Mouse (Mus musculus) embryonic stem cell, embryonic (primary cell): Measurements from ENCODE around the gene Slc2a12.

Experiments used
- CTCF ChIA-PET, 4 experiments: fragments of 300-600 bp in 2 of 4; fragments of 350-600 bp in 2 of 4; sonication (Branson Sonifier 250); formaldehyde crosslinking; loops; one replicate each; lab custom pipeline; 2022; ENCODE audit warnings: inconsistent platforms in 2 of 4; lab: Charles Lee
- POLR2A ChIA-PET, 4 experiments: fragments of 300-600 bp in 2 of 4; fragments of 350-600 bp in 2 of 4; sonication (Branson Sonifier 250); formaldehyde crosslinking; loops; one replicate each; lab custom pipeline; 2022; ENCODE audit warnings: antibody characterized with exemption in 4 of 4, inconsistent platforms in 1 of 4; lab: Charles Lee

The Slc2a12 gene

DNA sequence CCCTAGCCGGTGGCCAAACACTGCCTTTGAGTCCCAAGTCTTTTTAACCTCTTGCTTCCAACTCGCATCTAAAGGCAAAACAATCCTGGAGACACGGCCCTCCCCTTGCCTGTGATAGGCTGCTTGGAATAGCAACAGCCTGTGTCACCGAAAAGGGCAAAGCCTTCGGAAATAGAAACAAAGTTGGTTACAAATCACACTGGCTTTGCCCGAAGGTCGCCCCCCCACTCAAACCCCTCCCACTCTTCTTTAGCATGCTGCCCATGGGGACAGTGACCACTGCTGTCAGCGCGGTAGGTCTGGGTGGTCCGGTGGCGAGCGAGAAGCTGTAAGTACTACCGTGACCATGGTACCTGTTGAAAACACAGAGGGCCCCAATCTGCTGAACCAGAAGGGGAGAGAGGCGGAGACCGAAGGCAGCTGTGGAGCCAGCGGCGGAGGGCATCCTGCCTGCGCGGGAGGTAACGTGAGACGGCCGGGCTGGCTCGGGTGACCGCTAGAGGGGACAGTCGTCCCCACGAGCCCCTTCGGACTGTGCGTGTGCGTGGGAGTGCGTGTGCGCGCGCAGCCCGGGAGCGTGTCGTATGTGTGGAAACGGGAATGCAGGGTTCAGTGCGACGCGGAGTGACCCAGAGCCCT lies at the start of gene Slc2a12:
Slc2a12 (plus strand) TSS at position 159 of the 639 bp plus-strand sequence.
- CTCF ChIA-PET = interaction anchor here in 3 of 4 experiments (0.6 to 1.5 kb wide), 4 partner anchors 8 to 69 kb away, joined by 3 read pairs; no protein-coding TSS in a partner anchor
- POLR2A ChIA-PET = interaction anchor here in 3 of 4 experiments (0.8 to 1.9 kb wide), 7 partner anchors 10 to 86 kb away, joined by 3 to 8 read pairs (median 3); partner anchors contain the start of gene Tbpl1 (in 2 of the 3)

- POLR2A ChIA-PET = interaction anchor here in 1 of 4 experiments (0.6 kb wide), 1 partner anchor 39 kb away, joined by 3 read pairs; no protein-coding TSS in a partner anchor
- CTCF ChIA-PET = interaction anchor here in 1 of 4 experiments (1.0 kb wide), 1 partner anchor 19 kb away, joined by 3 read pairs; no protein-coding TSS in a partner anchor
Observed at GRCm38 (mm10) chr10:22598908-22599480, 45.8 kb upstream of the Slc2a12 start.

DNA sequence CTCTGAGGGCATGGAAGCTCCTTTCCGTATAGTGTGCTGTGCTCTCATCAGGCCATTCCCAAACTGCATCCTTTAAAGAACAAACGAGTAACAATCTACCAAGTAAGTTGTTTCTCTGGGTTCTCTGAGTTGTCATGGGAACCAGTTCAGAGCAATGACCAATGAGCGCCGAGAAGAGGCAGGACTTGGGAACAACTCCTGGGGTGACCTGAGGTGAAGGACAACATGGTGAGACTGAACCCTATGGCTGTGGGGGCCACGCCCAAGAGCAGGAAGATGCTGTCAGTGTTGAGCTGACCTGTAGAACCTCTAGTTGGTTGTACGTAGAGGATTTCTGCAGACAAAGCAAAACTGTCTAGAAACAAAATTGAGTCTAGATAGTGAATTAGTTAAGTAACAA lies 43.8 kb upstream of the Slc2a12 start:
- CTCF ChIA-PET = interaction anchor here in 1 of 4 experiments (0.5 kb wide), 1 partner anchor 892 kb away, joined by 4 read pairs; no protein-coding TSS in a partner anchor
- POLR2A ChIA-PET = interaction anchor here in 2 of 4 experiments (1.3 kb wide), 2 partner anchors 9 to 130 kb away, joined by 3 to 6 read pairs; no protein-coding TSS in a partner anchor

DNA sequence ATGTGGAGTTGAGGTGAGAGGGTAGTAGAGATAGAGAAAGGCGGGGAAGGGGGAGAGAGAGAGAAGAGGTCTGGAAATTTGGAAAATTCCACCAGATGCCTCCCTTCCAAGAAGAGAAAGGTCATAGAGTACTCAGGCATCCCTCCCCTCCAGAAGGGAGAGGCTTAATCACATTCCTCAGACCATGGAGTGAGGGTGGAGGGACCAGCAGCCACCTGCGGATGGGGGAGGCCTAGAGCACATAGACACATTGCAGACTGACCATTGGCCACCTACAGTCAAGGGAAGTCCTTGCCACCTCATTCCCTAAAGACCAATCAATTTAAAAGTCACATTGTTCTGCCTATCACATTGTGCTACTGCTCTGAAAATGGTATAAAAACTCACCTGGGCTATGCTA lies 40.0 kb upstream of the Slc2a12 start:
- ChIA-PET POLR2A (no interaction called here), CTCF (no interaction called here)

GRCm38 (mm10) chr10:22608273-22608672 lies 36.5 kb upstream of the Slc2a12 start:
- POLR2A ChIA-PET = interaction anchor here in 3 of 4 experiments (0.6 to 1.4 kb wide), 3 partner anchors 11 to 123 kb away, joined by 3 to 9 read pairs (median 3); partner anchors contain the start of gene Tbpl1 (in 1 of the 3)
- CTCF ChIA-PET = no interaction called here

DNA sequence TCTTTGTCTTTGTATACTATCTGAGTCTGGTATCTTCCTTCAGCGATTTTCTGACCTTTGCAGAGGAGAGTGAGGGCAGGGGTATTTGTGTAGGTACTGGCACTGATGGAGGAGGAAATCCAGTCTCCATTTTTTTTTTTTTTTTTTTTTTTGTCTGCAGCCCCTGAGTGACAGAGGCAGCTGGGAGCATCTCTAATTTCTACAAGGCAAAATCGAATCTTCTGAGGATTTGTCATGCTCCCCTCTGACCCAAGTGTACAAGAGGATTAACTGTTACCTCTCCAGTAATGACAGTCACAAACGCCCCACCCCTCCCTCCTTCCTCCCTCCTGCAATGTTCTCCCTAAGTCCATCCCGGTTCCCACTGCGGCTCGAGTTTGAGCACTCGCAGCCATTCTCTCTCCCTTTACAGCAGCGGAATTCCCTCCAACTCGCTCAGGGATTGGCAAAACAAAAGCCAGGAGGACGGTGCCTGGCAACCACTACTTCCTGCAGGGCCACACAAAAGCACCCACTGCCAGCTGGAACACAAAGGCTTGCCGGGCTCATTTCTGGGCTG lies 35.9 kb upstream of the Slc2a12 start:
- ChIA-PET CTCF (interaction anchor here in 1 of 4 experiments (0.6 kb wide), 1 partner anchor 8 kb away, joined by 4 read pairs; no protein-coding TSS in a partner anchor), POLR2A (interaction anchor here in 2 of 4 experiments (0.9 to 1.4 kb wide), 5 partner anchors 8 to 123 kb away, joined by 3 to 9 read pairs (median 3); partner anchors contain the start of gene Tbpl1 (in 1 of the 2))

- ChIA-PET POLR2A (interaction anchor here in 2 of 4 experiments (0.6 to 1.0 kb wide), 4 partner anchors 99 to 118 kb away, joined by 3 to 5 read pairs (median 3); partner anchors contain the start of gene Tbpl1 (in 1 of the 2)), CTCF (interaction anchor here in 1 of 4 experiments (0.5 kb wide), 1 partner anchor 14 kb away, joined by 3 read pairs; no protein-coding TSS in a partner anchor)
Observed at GRCm38 (mm10) chr10:22613301-22613700, 31.5 kb upstream of the Slc2a12 start.

DNA sequence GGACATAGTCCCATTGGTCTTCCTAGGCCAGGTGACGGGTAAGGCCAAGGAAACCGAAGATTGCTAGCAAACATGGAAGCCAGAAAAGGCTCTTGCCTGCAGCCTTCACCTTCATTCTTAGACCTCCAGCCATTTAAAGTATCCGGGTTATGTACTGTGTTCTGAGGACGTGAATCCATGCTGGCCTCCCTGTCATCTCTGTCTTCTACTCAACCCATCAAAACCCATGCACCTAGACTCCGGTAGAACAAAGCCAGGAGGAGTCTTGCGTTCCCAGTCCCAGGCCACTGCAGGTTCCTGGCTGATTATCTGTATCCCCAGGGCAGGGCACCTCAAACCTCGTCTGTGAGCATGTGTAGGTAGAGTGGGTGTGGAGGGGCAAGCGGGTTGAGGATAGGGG lies 30.3 kb upstream of the Slc2a12 start:
- POLR2A ChIA-PET = no interaction called here
- CTCF ChIA-PET = no interaction called here

GRCm38 (mm10) chr10:22615309-22615708 lies 29.5 kb upstream of the Slc2a12 start:
- ChIA-PET CTCF (no interaction called here), POLR2A (interaction anchor here in 2 of 4 experiments (0.7 to 1.1 kb wide), 2 partner anchors 116 to 890 kb away, joined by 3 read pairs; no protein-coding TSS in a partner anchor)

DNA sequence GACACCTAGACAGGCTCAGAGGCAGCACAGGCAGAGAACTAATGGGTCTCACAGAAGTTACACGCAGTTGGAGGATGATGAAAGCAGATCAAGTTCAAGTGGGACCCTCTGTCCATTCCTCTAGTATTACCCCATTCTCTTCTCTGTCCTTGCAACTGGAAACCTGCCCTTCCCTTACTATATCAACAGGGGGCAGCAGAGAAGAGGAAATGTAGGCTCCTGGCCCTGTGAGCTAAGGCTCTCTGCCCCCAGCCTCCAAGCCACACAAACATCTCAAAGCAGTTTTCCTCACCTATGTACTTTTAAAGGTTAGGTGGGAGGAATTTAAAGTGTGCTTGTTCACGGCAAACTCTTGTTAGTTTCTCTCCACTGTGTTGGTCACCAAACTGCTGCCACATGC lies 26.0 kb upstream of the Slc2a12 start:
- ChIA-PET CTCF (interaction anchor here in 1 of 4 experiments (0.6 to 1.0 kb wide), 3 partner anchors 92 to 418 kb away, joined by 4 to 5 read pairs (median 4); no protein-coding TSS in a partner anchor), POLR2A (no interaction called here)

GRCm38 (mm10) chr10:22628832-22629231 lies 16.0 kb upstream of the Slc2a12 start:
- ChIA-PET CTCF (interaction anchor here in 1 of 4 experiments (0.5 kb wide), 1 partner anchor 732 kb away, joined by 3 read pairs; no protein-coding TSS in a partner anchor), POLR2A (no interaction called here)

DNA sequence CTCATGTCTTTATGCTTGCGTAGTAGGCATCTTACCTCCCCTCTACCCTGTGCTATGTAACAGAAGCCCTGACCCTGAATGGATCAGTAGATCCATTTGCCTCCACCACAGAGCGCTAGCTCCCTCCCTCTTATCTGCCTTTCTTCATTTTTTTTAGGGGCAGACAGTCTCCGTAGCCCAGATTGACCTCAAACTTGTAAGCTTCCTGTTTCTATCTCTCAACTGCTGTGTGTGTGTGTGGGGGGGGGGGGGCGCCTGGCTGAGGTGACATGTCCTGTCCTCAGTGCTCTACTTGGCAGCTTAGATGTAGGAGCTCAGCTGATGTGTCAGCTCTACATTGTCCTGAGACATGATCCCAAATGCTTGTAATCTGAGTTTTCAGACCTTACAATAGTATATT lies 13.7 kb upstream of the Slc2a12 start:
- POLR2A ChIA-PET = interaction anchor here in 1 of 4 experiments (1.5 kb wide), 1 partner anchor 14 kb away, joined by 3 read pairs; no protein-coding TSS in a partner anchor
- CTCF ChIA-PET = no interaction called here

DNA sequence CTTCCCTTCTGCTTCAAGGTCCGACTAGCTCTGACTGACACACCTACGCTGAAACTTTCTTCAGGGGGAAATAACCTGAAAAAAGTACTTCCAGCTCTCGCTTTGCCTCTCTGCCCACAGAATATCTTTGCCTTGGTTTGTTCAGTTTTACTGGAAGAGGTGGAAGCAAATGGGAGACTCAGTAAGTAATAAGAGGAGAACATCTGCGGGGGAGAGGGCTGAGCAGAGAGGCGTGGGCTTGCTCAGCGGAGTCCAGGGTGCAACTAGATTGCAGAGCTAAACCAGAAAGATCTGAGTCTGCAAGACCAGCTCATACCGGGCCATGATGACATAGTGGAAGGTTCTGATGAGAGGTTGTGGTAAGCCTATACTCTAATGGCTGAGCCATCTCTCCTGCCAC lies 13.3 kb upstream of the Slc2a12 start:
- CTCF ChIA-PET = no interaction called here
- POLR2A ChIA-PET = interaction anchor here in 1 of 4 experiments (1.3 to 1.5 kb wide), 2 partner anchors 14 to 100 kb away, joined by 3 read pairs; partner anchors contain the start of gene Tbpl1

DNA sequence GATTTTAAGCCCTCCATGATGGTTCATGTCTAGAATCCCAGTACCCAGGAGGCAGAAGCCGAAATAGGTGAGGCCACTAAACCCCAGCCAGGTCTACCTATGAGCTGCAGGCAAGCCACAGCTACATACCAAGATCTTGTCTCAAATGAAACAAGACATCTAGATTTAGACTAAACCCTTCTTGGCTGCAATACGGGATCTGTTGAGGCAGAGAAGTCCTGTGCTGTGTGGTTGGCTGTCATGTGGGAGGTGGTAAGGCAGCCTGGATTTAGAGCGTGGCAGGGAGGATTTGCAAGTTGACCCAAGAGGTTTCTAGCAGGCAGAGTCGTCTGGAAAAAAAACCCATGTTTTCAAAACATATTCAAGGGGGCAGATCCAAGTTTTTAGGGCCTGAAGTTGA lies 12.9 kb upstream of the Slc2a12 start:
- ChIA-PET POLR2A (interaction anchor here in 1 of 4 experiments (1.3 kb wide), 1 partner anchor 99 kb away, joined by 3 read pairs; the partner anchor contains the start of gene Tbpl1), CTCF (no interaction called here)

DNA sequence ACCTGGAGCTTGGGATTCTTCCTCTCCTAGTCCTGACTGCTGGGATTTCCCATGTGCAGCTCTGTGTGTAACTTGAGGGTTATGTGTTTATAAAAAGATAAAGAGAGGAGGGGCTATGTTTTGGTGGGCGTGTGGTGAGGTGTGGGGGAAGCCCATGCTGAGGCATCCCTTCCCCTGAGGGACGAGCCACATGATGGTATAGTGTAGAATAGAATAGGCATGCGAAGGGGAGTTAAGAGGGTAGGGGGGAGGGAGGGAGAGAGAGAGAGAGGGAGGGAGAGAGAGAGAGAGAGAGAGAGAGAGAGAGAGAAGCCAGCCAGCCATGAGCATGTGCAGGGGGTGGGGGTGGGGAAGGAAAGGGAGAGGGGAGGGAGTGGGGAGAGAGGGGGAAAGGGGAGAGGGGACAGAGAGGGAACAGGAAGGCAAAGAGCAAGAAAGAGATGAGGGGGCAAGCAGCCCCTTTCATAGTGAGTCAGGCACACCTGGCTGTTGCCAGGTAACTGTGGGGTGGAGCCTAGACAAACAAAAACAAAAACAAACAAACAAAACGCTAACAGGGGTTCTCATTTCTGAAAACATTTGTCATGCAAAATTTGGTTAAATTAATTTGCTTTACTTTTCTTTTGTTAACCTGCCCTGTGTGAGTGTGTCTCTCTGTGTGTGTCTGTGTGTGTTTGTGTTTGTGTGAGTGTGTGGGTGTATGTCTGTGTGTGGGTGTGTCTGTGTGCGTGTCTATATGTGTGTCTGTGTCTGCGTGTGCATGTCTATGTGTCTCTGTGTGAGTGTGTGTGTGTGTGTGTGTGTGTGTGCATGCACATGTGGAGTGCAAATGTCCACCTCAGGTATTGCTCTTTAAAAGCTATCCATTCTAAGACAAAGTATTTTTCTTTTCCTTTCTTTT lies 11.2 kb upstream of the Slc2a12 start:
- CTCF ChIA-PET = no interaction called here
- POLR2A ChIA-PET = interaction anchor here in 1 of 4 experiments (0.7 kb wide), 1 partner anchor 96 kb away, joined by 5 read pairs; no protein-coding TSS in a partner anchor

GRCm38 (mm10) chr10:22637241-22637640 lies 7.6 kb upstream of the Slc2a12 start:
- ChIA-PET CTCF (no interaction called here), POLR2A (interaction anchor here in 2 of 4 experiments (0.7 to 0.8 kb wide), 2 partner anchors 94 to 345 kb away, joined by 3 read pairs; partner anchors contain the start of gene Tbpl1 (in 1 of the 2))

DNA sequence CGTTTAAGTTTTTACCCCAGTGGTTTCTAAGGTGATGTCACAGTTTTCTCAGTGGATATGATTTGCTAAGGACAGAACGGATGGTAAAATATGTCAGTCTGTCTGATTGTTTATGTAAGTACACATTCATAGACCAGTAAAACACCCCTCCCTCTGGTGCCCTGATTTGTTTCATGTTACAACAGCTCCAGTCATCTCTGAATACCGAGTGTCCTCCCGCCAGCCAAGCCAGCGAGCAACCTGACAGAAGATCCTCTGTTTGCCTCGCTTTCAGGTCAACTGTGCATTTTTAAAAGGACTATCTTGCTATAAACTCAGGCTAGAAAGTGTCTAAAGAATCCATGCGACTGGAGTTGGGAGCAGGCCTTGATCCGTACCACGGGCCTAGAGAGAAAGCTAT lies 640 bp upstream of the Slc2a12 start:
- CTCF ChIA-PET = interaction anchor here in 3 of 4 experiments (0.6 to 1.5 kb wide), 3 partner anchors 65 to 70 kb away, joined by 3 read pairs; no protein-coding TSS in a partner anchor

More for the DNA sequence above, 640 bp upstream of the Slc2a12 start:
- POLR2A ChIA-PET = interaction anchor here in 2 of 4 experiments (0.8 to 1.9 kb wide), 3 partner anchors 14 to 87 kb away, joined by 3 to 8 read pairs (median 3); partner anchors contain the start of gene Tbpl1 (in 1 of the 2)
